Mouse (Mus musculus) midbrain, embryonic 16.5 days (tissue): ENCODE measurements around the gene Ube2v1. TPM values are rescaled to one million over a fixed set of nuclear protein-coding genes. Genes with fewer than 3 reads are reported as not detected.

Experiments
- ATAC-seq: fragments of 200-750 bp; cut with Nextera tagmentation; 2 replicates; pipeline ENCODE4 v1.8.0; 2017; ENCODE audit warnings: moderate TSS enrichment
- H3K27ac ChIP-seq: fragments of 300-500 bp; sonication (generic); 2 replicates; pipeline ENCODE4 v1.5.1; 2014; ENCODE audit warnings: mild to moderate bottlenecking, low read length, mixed read lengths
- H3K27me3 ChIP-seq: fragments of 300-500 bp; sonication (generic); 2 replicates; pipeline ENCODE4 v1.6.1; 2014; ENCODE audit warnings: low read depth, low read length, mixed read lengths; ENCODE audit not compliant: control insufficient read depth, insufficient read depth
- H3K36me3 ChIP-seq: fragments of 300-500 bp; sonication (generic); 2 replicates; pipeline ENCODE4 v1.6.1; 2014; ENCODE audit warnings: mild to moderate bottlenecking, low read length, moderate library complexity, mixed read lengths; ENCODE audit not compliant: control insufficient read depth, insufficient read depth
- H3K4me1 ChIP-seq: fragments of 300-500 bp; sonication (generic); 2 replicates; pipeline ENCODE4 v1.6.1; 2014; ENCODE audit warnings: mild to moderate bottlenecking, low read length, mixed read lengths; ENCODE audit not compliant: control insufficient read depth, insufficient read depth
- H3K4me2 ChIP-seq: fragments of 300-500 bp; sonication (generic); 2 replicates; pipeline ENCODE4 v1.6.1; 2014; ENCODE audit warnings: mild to moderate bottlenecking, low read length, mixed read lengths
- H3K4me3 ChIP-seq: fragments of 300-500 bp; sonication (generic); 2 replicates; pipeline ENCODE4 v1.5.1; 2014; ENCODE audit warnings: low read depth, mild to moderate bottlenecking, low read length, moderate library complexity, mixed read lengths
- H3K9ac ChIP-seq: fragments of 300-500 bp; sonication (generic); 2 replicates; pipeline ENCODE4 v1.6.1; 2014; ENCODE audit warnings: low read depth, low read length, mixed read lengths
- H3K9me3 ChIP-seq: fragments of 300-500 bp; sonication (generic); replicated peaks from 2 replicates; pipeline ENCODE4 v1.6.1; 2014; ENCODE audit warnings: mild to moderate bottlenecking, low read length, mixed read lengths; ENCODE audit not compliant: control insufficient read depth, poor library complexity, severe bottlenecking
- WGBS: fragments of 180-500 bp; shearing (Covaris S2); extraction: QIAGEN DNeasy Blood & Tissue Kit; methylation state at CpG from one replicate; pipeline ENCODE4 v1.1.7; 2014; 5-methylcytosine and 5-hydroxymethylcytosine counted together
- microRNA-seq: library from miRNA; unstranded; fragments of <30 nt; microRNA quantifications from one replicate; pipeline ENCODE4, GENCODE M21; 2017
- polyA plus RNA-seq: library from polyadenylated mRNA; unstranded; fragments of >200 nt; fragmentation: Nextera tagmentation; extraction: Ambion mirVana; gene quantifications from 2 replicates; pipeline ENCODE4 v1.2.1, GENCODE M21; 2015

Gene Ube2v1
- polyA plus RNA-seq, 1 experiment from 2014 or later = 344 TPM

GRCm38 (mm10) chr2:167565312-167565656, 66.6 kb downstream of the Ube2v1 start:
- no peak overlapping the region for H3K27ac ChIP-seq
- H3K4me1 ChIP-seq = no peaks in the 10 kb centered on the region
- no peaks in the 10 kb centered on the region for H3K9me3 ChIP-seq
- H3K36me3 ChIP-seq = no peaks in the 10 kb centered on the region
- H3K27me3 ChIP-seq = no peaks in the 10 kb centered on the region
- no peak overlapping the region for H3K9ac ChIP-seq
- no peak overlapping the region for H3K4me3 ChIP-seq
- no peak for ATAC-seq
- WGBS = 81% methylated on average over 3 of the region's 3 CpGs
- H3K4me2 ChIP-seq = no peak overlapping the region

- ATAC-seq = no peak
- Histone ChIP-seq H3K4me3 (no peak overlapping the region), H3K36me3 (no peaks in the 10 kb centered on the region), H3K27me3 (no peaks in the 10 kb centered on the region), H3K27ac (no peak overlapping the region), H3K9ac (no peak overlapping the region), H3K9me3 (no peaks in the 10 kb centered on the region), H3K4me1 (peaks cover under 1% of the 10 kb centered on the region; the same call in 1 of the 2 replicates), H3K4me2 (no peak overlapping the region)
- WGBS = 94% methylated on average over 13 of the region's 13 CpGs
Measured at GRCm38 (mm10) chr2:167564551-167565311, 67.2 kb downstream of the Ube2v1 start.

- H3K4me1 ChIP-seq = peaks cover 6% of the 10 kb centered on the region
- no peak for ATAC-seq
- H3K27ac ChIP-seq = no peak overlapping the region
Measured at GRCm38 (mm10) chr2:167563703-167564102, 68.2 kb downstream of the Ube2v1 start.

GRCm38 (mm10) chr2:167563035-167563434, 68.9 kb downstream of the Ube2v1 start:
- 76% methylated on average over 5 of the region's 5 CpGs for WGBS
- Histone ChIP-seq H3K9ac (no peak overlapping the region), H3K4me2 (no peak overlapping the region), H3K9me3 (no peaks in the 10 kb centered on the region), H3K36me3 (no peaks in the 10 kb centered on the region), H3K27me3 (no peaks in the 10 kb centered on the region), H3K4me1 (peaks cover 6% of the 10 kb centered on the region), H3K27ac (no peak overlapping the region), H3K4me3 (no peak overlapping the region)
- ATAC-seq = no peak

More at GRCm38 (mm10) chr2:167563703-167564102, 68.2 kb downstream of the Ube2v1 start:
- Histone ChIP-seq H3K4me2 (no peak overlapping the region), H3K4me3 (no peak overlapping the region), H3K9ac (no peak overlapping the region), H3K27me3 (no peaks in the 10 kb centered on the region), H3K36me3 (no peaks in the 10 kb centered on the region), H3K9me3 (no peaks in the 10 kb centered on the region)
- WGBS = 51% methylated on average over 12 of the region's 12 CpGs

GRCm38 (mm10) chr2:167562101-167562500, 69.8 kb downstream of the Ube2v1 start:
- Histone ChIP-seq H3K36me3 (no peaks in the 10 kb centered on the region), H3K27ac (no peak overlapping the region), H3K4me3 (no peak overlapping the region), H3K4me2 (no peak overlapping the region), H3K9me3 (no peaks in the 10 kb centered on the region), H3K27me3 (no peaks in the 10 kb centered on the region), H3K9ac (no peak overlapping the region), H3K4me1 (peaks cover 6% of the 10 kb centered on the region)
- 35% methylated on average over 8 of the region's 8 CpGs for WGBS
- ATAC-seq = no peak

- H3K4me3 ChIP-seq = peak overlapping the region; percentile 19
- ATAC-seq = no peak
Measured at GRCm38 (mm10) chr2:167559413-167559812, 72.5 kb downstream of the Ube2v1 start.

More at GRCm38 (mm10) chr2:167559413-167559812, 72.5 kb downstream of the Ube2v1 start:
- Histone ChIP-seq H3K9ac (peak overlapping the region; percentile 56), H3K36me3 (no peaks in the 10 kb centered on the region), H3K9me3 (no peaks in the 10 kb centered on the region), H3K27me3 (no peaks in the 10 kb centered on the region), H3K27ac (no peak overlapping the region), H3K4me2 (peak overlapping the region; percentile 57), H3K4me1 (peaks cover 6% of the 10 kb centered on the region)
- WGBS = 12% methylated on average over 27 of the region's 27 CpGs

Small RNA genes lying within 50 kb of the gene (microRNA-seq; reads per million reads assigned to microRNA genes)
- not detected for gene Gm22355

Other genes with a start within 250 kb of the Ube2v1 start
- gene Slc9a8, start 210.4 kb downstream of the Ube2v1 start, polyA plus RNA-seq = 19.4 and 20.9 TPM in 2 replicates
- 111 and 121 TPM in 2 replicates for gene Rnf114, start 139.4 kb downstream of the Ube2v1 start, polyA plus RNA-seq
- gene Spata2, start 139.2 kb downstream of the Ube2v1 start, polyA plus RNA-seq = 32.2 and 34.4 TPM in 2 replicates
- 3.9 and 4.7 TPM in 2 replicates for gene Snai1, start 93.9 kb downstream of the Ube2v1 start, polyA plus RNA-seq
- 7.7 and 9.2 TPM in 2 replicates for gene Gm20431, start 29.4 kb upstream of the Ube2v1 start, polyA plus RNA-seq
- 0.37 and 0.60 TPM in 2 replicates for gene Cebpb, start 56.8 kb upstream of the Ube2v1 start, polyA plus RNA-seq
- gene Tmem189, start 57.7 kb upstream of the Ube2v1 start, polyA plus RNA-seq = 29.7 and 30.3 TPM in 2 replicates